Mouse (Mus musculus) spleen, adult 2 months (tissue): ENCODE measurements around the gene Scap. TPM values are rescaled to one million over a fixed set of nuclear protein-coding genes. Genes with fewer than 3 reads are reported as not detected.
"Not testable (repeated sequence)": the region's sequence is repeated elsewhere in the genome, so short reads cannot be mapped to it uniquely, and the experiment has no call there.

Experiments
- DNase-seq, 2 experiments: peaks; one replicate each; pipeline versions ENCODE4 v3.0.0 to v3.0.0-alpha.2; 2012 to 2021; ENCODE audit warnings: low spot score in 2 of 2, low read depth in 1 of 2
- H3K27ac ChIP-seq: fragments of 200-500 bp; 2 replicates; pipeline ENCODE4 v1.5.1; 2012; ENCODE audit warnings: low read length, inconsistent platforms; ENCODE audit not compliant: insufficient read depth
- H3K27me3 ChIP-seq: fragments of 200-500 bp; 2 replicates; pipeline ENCODE4 v1.6.1; 2012; ENCODE audit warnings: mild to moderate bottlenecking, moderate library complexity, low read length, inconsistent platforms; ENCODE audit not compliant: control insufficient read depth, insufficient read depth
- H3K36me3 ChIP-seq: fragments of 200-500 bp; 2 replicates; pipeline ENCODE4 v1.6.1; 2012; ENCODE audit warnings: mild to moderate bottlenecking, low read length, inconsistent platforms; ENCODE audit not compliant: control insufficient read depth, insufficient read depth
- H3K4me1 ChIP-seq: fragments of 200-500 bp; 2 replicates; pipeline ENCODE4 v1.6.1; 2011; ENCODE audit warnings: inconsistent platforms; ENCODE audit not compliant: control insufficient read depth, insufficient read depth, insufficient read length
- H3K4me3 ChIP-seq: fragments of 200-500 bp; 2 replicates; pipeline ENCODE4 v1.5.1; 2011; ENCODE audit warnings: mild to moderate bottlenecking, inconsistent platforms; ENCODE audit not compliant: insufficient read depth, insufficient read length; ENCODE audit errors: extremely low read depth
- CTCF ChIP-seq: fragments of 200-500 bp; IDR thresholded peaks from 2 replicates; pipeline ENCODE4 v1.5.1; 2011; ENCODE audit warnings: mild to moderate bottlenecking, inconsistent platforms; ENCODE audit not compliant: insufficient read depth, insufficient read length, insufficient replicate concordance; ENCODE audit errors: extremely low read depth
- POLR2A ChIP-seq: fragments of 200-500 bp; IDR thresholded peaks from 2 replicates; pipeline ENCODE4 v1.6.1; 2011; ENCODE audit warnings: low read depth, low read length, inconsistent platforms
- WGBS: fragments of 180-500 bp; shearing (Covaris S2); methylation state at CpG from one replicate; pipeline ENCODE4 v1.1.7; 2018; 5-methylcytosine and 5-hydroxymethylcytosine counted together
- polyA plus RNA-seq: library from polyadenylated mRNA; depleted of rRNA; stranded (reverse); fragments of >200 nt; gene quantifications from 2 replicates; pipeline ENCODE4 v1.2.3, GENCODE M21; 2012

Gene Scap
- polyA plus RNA-seq, 1 experiment: 40.4 TPM

GRCm38 (mm10) chr9:110330341-110330740 is 2.7 kb upstream of the Scap start:
- Histone ChIP-seq H3K27me3 (no peaks in the 10 kb centered on the region), H3K4me3 (no peak overlapping the region; the same call in 1 of the 2 replicates), H3K27ac (0 out of 2 replicates have a peak overlapping the region, but pooled peaks have one; percentile 33), H3K4me1 (peaks cover 16% of the 10 kb centered on the region), H3K36me3 (no peaks in the 10 kb centered on the region)
- 29% methylated on average over 6 of the region's 6 CpGs for WGBS
- DNase-seq: no peak
- TF ChIP-seq POLR2A: no peak
- no peak for TF ChIP-seq CTCF

- H3K36me3 ChIP-seq, H3K27ac ChIP-seq, DNase-seq, H3K4me3 ChIP-seq, H3K27me3 ChIP-seq: not testable (repeated sequence)
- WGBS: 86% methylated on average over 5 of the region's 5 CpGs
- H3K4me1 ChIP-seq: peaks cover 16% of the 10 kb centered on the region
Observed at GRCm38 (mm10) chr9:110330913-110331312, 2.2 kb upstream of the Scap start.

- Histone ChIP-seq H3K27me3 (no peaks in the 10 kb centered on the region), H3K27ac (no peak overlapping the region), H3K4me1 (peaks cover 15% of the 10 kb centered on the region), H3K36me3 (no peaks in the 10 kb centered on the region), H3K4me3 (peak overlapping the region; percentile 73)
- WGBS: 7% methylated on average over 12 of the region's 12 CpGs
- no peak for TF ChIP-seq POLR2A
- no peak for TF ChIP-seq CTCF
- DNase-seq: no peak
Observed at GRCm38 (mm10) chr9:110333896-110334259, 790 bp downstream of the Scap start.

- TF ChIP-seq POLR2A (no peak), CTCF (no peak)
- 66% methylated on average over 8 of the region's 8 CpGs for WGBS
- Histone ChIP-seq H3K4me1 (peaks cover 6% of the 10 kb centered on the region), H3K4me3 (no peak overlapping the region), H3K36me3 (no peaks in the 10 kb centered on the region), H3K27me3 (no peaks in the 10 kb centered on the region), H3K27ac (no peak overlapping the region)
- no peak for DNase-seq
Observed at GRCm38 (mm10) chr9:110334849-110335248, 1.8 kb downstream of the Scap start.

- H3K27me3 ChIP-seq: no peaks in the 10 kb centered on the region
- H3K4me3 ChIP-seq: no peak overlapping the region
- no peak for DNase-seq
- H3K27ac ChIP-seq: no peak overlapping the region
- WGBS: 82% methylated on average over 5 of the region's 5 CpGs
- TF ChIP-seq POLR2A: no peak
- no peak for TF ChIP-seq CTCF
- no peaks in the 10 kb centered on the region; the same call in 1 of the 2 replicates for H3K4me1 ChIP-seq
- no peaks in the 10 kb centered on the region for H3K36me3 ChIP-seq
Observed at GRCm38 (mm10) chr9:110340037-110340750, 7.1 kb downstream of the Scap start.

- Histone ChIP-seq H3K27ac (no peak overlapping the region), H3K4me3 (no peak overlapping the region), H3K27me3 (no peaks in the 10 kb centered on the region), H3K4me1 (no peaks in the 10 kb centered on the region; the same call in 1 of the 2 replicates), H3K36me3 (no peaks in the 10 kb centered on the region)
- 81% methylated on average over 8 of the region's 8 CpGs for WGBS
- DNase-seq: no peak
- TF ChIP-seq POLR2A (no peak), CTCF (no peak)
Observed at GRCm38 (mm10) chr9:110342008-110342407, 8.9 kb downstream of the Scap start.

GRCm38 (mm10) chr9:110343805-110344204 is 10.7 kb downstream of the Scap start:
- no peak for DNase-seq
- Histone ChIP-seq H3K27ac (no peak overlapping the region), H3K4me3 (no peak overlapping the region)

More at GRCm38 (mm10) chr9:110343805-110344204, 10.7 kb downstream of the Scap start:
- WGBS: 85% methylated on average over 6 of the region's 6 CpGs
- TF ChIP-seq CTCF (no peak), POLR2A (no peak)
- H3K4me1 ChIP-seq: no peaks in the 10 kb centered on the region; the same call in 1 of the 2 replicates
- H3K27me3 ChIP-seq: no peaks in the 10 kb centered on the region
- H3K36me3 ChIP-seq: no peaks in the 10 kb centered on the region
